Mouse (Mus musculus): ENCODE results near the gene Krtap9-3.

DNA sequence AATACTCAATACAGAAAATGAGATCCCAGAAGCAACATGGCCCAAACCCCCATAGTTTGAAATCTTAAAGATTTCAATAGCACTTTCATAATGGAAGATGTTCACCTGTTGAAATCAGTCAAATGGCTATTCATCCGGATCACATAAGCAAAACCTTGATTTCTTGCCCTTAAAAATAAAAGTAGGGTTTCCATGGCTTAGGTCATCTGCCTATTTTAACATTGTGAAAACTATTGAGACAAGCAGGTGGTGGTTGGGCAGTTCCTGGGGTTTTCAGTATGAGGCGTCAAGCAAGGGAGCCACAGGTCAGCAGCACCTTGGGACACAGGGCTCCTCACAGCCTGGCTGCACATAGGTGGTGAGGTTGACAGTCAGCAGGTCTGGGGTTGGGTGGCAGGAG is 41.7 kb downstream of the Krtap9-3 start:
- TF ChIP-seq POLR2A (IDR thresholded peaks at IDR 0.05; ENCODE audit: borderline replicate concordance, control insufficient read depth, low read depth, low read length) (no peak), CTCF (IDR thresholded peaks at IDR 0.05; ENCODE audit: control insufficient read depth, insufficient read depth, low read length) (no peak)
